Mouse (Mus musculus): ENCODE data around the gene Tmem240.
"Not testable (repeated sequence)": the region's sequence is repeated elsewhere in the genome, so short reads cannot be mapped to it uniquely, and the experiment has no call there.

The Tmem240 gene

DNA sequence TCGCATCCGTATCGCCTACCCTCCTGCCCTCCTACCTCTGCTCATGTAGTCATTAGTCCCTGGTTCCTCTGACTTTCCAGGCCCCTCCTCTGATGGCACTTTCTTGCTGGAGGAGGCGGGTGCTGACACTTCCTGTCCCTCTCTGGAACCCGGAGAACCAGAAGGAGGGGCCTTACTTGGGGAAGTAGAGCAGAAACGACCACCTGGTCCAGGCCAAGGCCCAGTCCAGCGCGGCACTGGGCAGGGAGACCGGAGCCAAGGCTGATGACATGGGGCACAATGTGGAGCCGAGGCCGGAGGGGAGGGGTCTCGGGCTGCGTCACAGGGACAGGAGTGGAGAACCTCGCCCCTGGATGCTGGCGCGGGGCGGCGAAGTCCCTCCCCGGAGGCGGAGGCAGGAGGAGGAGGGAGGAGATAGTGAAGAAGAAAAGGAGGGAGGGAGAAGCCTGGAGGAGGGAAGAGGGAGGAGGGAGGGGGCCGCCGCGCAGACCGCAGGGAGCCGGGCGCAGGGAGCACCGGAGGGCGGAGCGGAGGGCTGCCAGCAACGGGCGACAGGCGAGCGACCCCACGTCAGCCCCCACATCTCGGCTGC lies at the start of gene Tmem240:
Tmem240 (plus strand) TSS at position 451 of the 592 bp plus-strand sequence.
- peak; percentile 96 for DNase-seq

DNA sequence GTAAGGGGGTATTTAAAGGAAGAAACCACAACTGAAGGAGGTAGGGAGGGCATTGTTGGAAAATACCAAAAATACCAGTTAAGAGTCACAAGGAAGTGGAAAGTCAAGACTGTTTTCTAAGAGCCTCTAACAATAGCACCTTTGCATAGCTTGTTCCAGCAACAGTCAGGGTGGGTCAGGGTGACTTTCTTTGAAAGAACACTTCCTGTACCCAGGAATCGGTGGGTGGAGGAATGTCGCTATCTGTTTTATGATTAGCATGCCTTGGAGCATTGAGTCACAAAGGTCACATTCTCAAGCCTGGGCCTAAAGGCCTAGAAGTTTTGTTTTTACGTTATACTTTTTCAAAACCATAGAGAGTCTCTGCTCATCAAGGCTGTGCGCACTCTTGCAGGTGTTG lies 46.8 kb upstream of the Tmem240 start:
- not testable (repeated sequence) for DNase-seq

DNA sequence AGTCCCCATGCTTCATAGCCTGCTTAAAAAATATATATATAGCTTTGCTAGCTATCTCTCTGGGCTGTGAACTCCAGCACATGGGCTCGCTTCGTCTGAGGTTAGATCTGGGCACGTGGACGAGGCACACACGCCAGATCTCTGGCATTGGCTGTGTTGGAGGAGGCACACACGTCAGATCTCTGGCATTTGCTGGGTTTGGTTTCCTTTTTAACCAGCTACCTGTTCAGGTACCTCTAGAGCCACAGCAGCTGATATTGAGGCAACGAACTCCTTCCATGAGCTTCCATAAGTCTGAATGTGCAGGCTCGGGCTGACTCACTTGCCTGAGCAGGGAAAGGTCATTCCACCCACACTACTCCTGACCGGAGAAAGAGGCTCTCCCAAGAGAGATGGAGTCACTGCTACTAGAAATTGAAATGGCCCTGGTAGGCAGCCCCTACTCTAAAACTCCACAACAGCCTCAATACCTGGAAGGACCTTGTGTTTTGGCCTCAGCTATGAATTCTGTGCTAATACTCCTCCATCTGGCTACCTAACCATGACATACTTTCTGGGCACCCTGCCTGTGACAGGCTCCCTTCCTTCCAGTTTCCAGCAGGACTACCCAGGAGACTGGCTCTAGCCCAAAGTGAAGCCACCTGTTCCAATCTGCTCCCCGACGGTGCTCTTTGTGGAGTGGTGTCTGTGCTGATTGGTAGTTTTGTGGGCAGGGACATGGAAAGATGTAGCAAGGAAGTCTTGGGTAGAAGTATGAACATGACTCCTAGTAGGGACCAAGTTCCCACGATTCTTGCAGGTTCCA lies 43.8 kb upstream of the Tmem240 start:
- DNase-seq, result no peak

DNA sequence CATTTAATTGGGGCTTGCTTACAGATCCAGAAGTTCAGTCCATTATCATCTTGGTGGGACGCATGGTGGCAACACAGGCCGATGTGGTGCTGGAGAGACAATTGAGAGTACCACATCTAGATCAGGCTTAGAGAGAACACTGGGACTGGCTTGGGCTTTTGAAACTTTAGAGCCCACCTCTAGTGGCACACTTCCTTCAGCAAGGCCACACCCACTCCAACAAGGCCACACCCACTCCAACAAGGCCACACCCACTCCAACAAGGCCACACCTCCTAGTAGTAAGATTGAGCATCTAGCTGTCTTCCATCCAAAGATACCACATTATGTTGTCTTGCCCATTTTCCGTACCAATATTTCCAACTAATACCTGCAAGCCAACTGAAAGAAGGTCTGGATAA lies 42.2 kb upstream of the Tmem240 start:
- DNase-seq, result peak; percentile 18

DNA sequence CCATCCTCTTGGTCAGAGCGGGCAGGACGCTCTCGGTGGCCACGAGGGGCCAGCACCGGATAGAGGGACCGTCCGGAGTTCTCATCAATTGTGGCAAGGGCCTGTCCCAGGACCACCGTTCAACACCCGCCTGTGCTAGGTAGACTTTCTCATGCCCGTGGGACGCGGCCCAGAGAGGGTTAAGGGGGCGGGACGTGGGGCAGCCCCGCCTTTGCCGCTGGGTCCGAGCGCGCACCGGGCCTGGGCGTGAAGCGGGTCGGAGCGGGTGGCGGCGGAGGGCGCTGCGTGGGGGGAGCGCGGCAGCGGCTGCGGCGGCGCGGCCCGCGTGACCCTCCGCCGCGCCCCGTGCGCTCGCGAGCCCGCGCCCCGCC lies 40.5 kb upstream of the Tmem240 start, which contains the start of gene Fndc10:
Fndc10 (plus strand) TSS at position 232 of the 371 bp plus-strand sequence.
- DNase-seq, result peak; percentile 76

DNA sequence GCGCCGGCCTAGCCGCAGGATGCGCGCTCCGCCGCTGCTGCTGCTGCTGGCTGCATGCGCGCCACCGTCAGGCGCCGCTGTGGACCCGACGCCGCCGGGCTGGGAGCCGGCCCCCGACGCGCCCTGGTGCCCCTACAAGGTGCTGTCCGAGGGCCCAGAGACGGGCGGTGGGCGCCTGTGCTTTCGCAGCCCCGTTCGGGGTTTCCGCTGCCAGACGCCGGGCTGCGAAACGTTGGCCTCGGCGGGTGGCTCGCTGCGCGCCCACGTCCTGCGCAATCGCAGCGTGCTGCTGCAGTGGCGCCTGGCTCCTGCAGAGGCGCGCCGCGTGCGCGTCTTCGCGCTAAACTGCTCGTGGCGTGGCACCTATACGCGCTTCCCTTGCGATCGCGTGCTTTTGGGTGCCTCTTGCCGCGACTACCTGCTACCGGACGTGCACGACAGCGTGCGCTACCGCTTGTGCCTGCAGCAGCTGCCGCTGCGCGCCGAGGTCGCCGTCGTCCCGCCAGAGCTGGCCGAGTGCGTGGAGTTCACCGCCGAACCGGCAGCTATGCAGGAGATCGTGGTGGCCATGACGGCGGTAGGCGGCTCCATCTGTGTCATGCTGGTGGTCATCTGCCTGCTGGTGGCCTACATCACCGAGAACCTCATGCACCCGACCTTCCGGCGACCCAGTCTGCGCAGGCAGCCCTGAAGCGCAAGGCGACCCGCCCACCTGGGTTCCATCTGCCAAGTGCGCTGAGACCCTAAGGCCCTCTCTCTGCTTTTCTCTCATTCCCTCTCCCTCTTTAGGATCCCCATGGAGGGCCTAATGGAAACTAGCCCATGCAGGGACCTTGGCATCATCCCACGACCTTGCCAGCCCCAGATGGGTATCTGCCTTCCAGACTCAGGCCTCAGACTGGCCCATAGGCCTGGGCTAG lies 39.9 kb upstream of the Tmem240 start:
- peak; percentile 71 for DNase-seq

DNA sequence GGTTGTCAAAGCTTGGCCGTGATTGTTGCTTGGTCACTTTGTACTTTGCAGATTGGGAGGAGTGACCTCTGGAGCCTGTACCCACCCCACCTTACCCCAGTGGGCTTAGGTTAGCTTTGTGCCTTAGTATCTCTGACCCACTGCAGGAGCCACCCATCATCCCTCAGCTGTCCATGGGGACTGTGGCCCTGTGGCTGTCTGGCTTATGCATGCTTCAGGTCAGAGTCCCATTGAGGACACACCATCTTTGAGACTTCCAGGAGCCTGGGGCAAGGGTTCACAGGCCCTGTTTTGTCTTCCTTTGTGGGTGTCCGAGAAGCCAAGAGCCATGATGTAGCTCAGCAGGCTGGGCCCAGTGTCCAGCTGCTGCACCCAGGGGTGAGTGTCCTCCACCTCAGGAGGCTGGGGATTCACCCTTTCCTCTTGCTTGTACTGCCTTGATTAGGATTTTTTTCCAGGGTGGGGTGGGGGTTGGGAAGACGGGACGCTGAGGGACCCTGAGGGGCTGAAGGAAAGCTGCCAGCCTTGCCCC lies 39.0 kb upstream of the Tmem240 start:
- DNase-seq, result no peak

DNA sequence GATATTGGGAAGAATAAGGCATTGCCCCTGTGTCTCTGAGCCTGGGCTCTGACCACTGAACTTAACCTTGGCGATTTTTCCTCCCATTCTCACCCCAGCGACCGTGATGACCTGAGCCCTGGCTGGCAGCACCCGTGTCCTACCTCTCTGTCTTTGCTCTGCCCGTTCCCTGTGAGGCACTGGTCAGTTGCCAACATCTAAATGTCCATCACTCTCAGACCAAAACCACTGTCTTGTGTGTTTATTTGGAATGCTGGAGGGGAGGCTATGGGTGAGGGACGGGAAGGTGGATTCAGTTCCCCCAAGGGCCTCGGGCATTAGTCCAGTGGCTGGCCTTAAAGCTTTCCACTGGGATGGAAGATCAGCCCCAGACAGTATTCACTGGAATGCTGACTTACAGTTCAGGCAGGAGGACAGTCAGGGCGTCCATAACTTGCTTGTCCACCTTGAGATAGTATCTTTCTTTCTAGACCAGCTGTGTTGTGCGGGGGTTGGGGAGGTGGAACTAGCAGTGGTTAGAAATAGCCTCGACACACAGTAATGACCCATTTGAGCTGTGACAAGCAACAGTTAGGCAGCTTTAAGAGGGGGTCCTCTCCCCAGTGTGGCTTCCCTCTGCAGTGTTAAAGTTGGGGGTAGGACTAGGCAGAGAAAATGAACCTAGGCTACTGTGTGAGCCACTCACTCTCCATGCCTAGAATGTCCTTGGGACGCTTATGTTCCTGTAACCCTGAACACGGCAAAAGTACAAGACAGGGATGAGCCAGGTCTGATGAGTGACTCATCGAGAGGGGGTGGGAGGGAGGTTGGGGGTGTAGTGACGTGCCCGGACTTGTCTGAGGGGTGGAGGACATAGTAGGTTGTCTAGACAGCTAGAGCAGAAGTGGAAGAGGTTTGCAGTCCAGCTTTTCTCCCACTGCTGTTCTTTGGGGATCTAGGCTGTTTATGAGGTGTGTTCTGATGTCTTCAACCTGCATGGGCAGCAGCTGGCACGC lies 38.0 kb upstream of the Tmem240 start:
- DNase-seq, result no peak

DNA sequence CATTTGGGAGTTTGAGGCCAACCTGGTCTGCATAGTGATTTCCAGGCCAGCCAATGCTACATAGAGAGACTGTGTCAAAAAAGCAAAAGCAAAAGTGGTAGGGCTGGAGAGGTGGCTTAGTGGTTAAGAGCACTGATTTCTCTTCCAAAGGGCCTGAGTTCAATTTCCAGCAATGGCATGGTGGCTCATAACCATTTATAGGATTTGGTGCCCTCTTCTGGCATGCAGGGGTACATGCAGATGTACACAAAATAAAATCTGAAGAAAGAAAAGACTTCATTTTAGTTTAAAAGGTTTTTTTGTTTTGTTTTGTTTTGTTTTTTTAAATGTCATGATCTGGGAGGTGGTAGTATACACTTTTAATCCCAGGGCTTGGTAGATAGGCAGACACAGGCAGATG lies 34.2 kb upstream of the Tmem240 start:
- no peak for DNase-seq

DNA sequence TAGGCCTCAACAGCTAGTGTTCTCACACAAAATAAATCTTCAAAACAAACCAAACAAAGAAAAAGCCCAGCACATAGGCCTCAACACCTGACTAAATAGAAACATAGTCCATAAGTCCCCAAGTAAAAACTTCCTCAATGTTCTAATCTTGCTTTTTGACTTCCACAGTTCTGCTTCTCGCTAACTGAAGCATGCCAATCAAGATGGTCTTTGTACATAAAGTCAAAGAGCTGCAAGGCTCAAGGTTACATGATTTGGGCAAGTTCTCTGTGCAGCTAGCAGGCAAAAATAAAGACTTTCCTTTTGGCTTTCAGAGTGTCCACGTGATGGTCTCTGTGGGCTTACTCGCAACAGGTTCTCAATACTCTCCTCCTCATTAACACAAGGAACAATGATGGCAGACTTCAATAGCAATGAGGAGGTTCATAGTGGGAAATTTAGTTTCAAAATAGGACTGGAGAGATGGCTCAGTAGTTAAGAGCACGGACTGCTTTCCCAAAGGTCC lies 31.1 kb upstream of the Tmem240 start:
- DNase-seq, result no peak

DNA sequence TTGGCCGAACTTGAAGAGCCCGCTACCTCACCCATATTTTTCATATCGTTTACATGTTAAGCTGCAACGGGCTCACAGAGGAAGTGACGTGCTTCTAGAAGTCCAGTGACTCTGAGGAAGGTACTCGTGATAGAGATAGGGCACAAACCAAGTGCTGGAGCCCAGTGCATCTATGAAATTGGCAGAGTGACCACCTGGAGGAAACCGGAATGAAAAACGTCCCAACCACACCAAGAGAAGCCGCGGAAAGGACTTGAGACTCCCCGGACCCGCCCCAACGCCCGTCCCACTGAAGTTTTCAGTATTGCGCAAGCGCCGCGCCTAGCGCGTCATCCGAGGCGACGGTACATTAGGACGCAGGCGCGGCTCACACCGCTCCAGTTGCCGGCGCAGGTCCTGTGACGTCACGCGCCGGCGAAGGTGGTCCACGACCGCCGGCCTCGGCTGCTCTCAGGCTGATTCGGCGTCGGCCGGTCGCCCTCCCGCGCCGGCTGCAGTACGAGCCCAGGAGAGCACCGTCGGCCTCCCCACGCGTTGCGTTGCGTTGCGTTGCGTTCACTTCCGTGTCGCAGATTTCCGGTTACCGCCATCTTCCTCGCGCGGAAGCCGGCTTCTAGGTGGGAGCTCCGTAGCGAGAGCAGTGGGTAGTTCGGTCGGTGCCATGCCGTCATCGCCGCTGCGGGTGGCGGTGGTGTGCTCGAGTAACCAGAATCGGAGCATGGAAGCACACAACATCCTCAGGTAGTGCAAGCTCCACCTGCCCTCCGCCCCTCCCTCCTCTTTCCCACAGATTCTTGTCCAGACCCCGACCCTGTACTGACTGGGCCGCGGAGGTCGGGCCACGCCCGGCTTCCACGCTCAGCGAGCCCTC lies 29.6 kb upstream of the Tmem240 start, which contains the start of gene Ssu72:
Ssu72 (plus strand) TSS at position 80 of the 871 bp plus-strand sequence.
- DNase-seq, result peak; percentile 95

DNA sequence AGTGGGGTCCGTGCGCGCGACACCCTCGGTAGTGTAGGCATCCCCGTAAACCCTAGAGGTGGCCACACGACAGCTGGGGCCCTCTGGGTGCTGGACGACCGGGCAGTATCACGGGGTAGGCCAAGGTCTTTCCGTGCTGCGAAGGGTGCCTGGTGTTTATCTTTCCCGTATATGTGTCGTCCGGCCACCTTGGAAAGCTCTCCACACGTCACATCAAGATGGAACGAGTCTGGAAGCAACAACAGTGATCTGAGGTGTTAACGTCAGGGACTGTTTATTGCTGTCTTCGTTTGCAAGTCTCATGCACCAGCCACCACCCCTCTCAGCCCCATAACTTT lies 29.0 kb upstream of the Tmem240 start:
- no peak for DNase-seq

DNA sequence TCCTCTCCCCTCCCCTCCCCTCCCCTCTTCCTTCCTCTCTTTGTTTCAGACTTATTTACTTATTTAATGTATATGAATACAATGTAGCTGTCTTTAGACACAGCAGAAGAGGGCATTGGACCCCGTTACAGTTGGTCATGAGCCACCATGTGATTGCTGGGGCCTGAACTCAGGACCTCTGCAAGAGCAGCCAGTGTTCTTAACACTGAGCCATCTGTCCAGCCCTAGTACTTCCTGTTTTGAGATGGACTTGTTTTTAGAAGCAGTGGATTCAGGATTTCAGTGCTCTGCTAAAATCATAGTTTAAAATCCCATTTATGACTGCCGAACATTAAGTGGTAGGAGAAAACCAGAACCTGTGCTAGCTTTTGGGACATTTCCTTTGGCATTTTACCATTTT lies 26.0 kb upstream of the Tmem240 start:
- no peak for DNase-seq

DNA sequence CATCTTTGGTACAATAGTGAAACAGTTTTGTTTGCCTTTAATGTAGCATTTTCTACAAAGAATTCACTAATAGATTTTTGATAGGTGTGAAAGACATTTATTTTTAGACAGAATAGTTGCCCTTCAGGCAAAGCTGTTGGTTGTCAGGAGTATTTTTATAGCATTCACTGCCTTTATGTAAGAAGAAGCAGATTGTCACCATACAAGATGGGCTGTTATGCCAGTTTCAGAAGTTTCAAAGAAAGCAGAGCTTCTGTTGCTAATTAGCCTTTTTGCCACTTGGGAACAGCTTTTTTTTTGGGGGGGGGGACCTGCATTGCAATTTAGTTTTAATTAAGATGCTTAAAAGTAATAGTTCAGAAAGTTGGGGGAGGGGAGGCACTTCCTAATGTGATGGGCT lies 25.6 kb upstream of the Tmem240 start:
- no peak for DNase-seq

DNA sequence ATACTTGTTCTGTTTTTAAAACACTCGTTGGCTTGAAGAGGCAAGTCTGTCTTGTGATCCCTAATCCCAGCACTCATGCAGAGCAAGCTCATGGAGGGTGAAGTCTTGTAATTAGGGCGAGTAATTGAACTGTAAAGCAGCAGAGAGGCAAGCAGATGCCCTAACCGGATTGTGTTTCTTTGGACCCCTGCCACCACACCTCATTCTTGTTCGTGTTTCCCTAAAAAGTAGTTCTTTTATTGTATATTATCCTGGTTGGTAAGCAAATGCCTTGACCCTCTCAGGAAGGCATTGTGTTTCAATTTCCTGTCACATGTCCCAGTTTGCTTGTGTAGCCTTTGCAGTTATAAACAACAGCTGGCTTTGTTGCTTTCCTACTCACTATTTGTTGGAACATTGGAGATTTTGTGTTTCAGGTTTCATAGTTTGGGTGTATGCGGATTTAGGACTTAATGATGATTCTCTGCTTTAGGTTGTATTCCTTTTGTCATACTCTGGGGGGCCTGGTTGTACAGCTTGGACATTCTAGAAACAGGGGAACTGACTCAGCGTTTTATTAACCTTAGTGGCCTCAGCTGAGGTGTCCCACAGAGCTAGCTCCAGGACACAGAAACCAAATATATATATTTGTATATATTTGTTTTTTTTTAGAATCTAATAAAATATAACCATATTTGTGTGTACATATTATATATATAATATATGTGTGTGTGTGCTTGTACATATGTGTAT lies 23.9 kb upstream of the Tmem240 start:
- peak; percentile 55 for DNase-seq

DNA sequence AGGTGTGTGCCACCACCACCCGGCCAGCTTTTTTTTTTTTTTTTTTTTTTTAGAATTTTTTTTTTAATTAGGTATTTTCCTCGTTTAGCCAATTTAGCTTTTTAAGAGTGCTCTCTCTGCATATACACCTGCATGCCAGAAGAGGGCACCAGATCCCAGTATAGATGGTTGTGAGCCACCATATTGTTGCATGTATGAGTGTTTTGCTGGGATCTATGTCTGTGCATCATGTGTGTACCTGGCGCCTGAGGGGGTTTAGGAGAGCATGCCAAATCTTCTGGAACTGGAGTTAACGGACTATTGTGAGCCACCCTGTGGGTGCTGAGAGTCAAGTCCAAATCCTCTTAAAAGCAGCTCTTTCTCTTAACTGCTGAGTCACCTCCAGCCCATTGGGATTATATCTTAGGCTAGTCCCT lies 12.9 kb upstream of the Tmem240 start:
- peak; percentile 32 for DNase-seq

DNA sequence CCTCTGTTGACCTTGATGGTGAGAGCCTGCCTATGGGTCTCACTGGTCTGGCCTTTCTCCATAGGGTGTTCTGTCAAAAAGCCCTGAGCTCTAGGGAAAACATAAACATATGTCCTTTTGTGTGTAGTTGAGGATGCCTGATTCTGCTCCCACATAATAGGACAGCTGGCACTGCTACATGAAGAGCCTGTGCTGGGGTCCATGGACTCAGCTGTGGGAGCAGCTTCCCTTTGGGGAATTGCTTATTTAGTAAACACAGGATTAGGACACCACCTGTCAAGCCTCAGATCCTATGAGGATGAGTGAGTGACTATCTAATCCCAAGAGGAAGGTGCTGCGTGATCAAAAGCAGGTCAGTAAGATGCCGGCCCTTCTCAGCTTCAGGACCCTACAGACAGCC lies 6.6 kb upstream of the Tmem240 start:
- no peak for DNase-seq

DNA sequence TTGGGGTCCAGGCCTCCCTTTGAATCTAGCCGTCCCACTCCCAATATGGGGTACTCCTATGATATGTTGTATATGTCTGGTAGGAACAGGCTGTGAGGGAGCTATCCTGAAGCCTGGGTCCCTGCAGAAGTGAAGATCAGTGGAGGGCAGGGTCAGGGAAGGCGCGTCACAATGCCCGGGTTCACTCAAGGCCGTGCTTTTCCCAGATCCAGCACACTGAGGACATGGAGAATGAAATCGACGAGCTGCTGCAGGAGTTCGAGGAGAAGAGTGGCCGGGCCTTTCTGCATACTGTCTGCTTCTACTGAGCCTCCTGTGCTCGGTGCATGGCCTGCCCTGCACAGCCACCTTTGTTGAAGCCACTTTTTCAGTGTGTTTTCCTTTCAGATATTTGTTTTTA lies 1.3 kb upstream of the Tmem240 start:
- DNase-seq, result no peak

DNA sequence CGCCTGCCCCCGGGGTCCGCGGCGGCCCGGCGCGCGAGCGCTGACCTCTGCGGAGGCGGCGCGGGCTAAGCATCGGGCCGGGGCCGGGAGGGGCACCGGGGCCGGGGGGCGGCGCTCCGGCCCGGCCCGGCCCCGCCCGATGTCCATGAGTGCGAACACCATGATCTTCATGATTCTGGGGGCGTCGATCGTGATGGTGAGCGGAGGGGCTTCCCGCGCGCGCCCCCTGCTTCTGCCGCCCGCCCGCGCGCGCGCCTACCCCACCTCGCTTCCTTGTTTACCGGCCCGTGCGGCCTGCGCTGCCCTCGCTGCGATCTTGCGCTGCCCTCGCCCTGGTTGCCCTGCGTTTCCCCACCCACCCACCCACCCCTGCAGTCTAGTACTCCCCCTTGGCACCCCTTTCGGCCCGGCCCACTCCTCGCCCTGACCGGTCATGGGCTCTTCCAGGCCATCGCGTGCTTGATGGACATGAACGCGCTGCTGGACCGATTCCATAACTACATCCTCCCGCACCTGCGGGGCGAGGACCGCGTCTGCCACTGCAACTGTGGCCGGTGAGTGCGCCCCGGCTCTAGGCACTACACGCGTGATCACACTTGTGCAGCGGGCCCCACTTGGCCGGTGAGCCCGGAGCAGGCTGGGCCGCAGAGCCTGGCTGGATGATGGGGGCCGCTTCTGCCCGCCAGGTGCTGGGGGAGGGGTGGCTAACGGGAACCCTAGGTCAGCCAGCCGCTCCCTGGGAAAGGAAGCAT lies 527 bp downstream of the Tmem240 start:
- peak; percentile 58 for DNase-seq
